Mouse (Mus musculus) midbrain, embryonic 15.5 days (tissue): ENCODE measurements around the gene Gm11042. TPM values are rescaled to one million over a fixed set of nuclear protein-coding genes. Genes with fewer than 3 reads are reported as not detected.

ENCODE experiments used
- ATAC-seq: fragments of 200-750 bp; cut with Nextera tagmentation; replicated peaks from 2 replicates; pipeline ENCODE4 v1.8.0; 2017; ENCODE audit warnings: moderate TSS enrichment
- H3K27ac ChIP-seq: fragments of 300-500 bp; sonication (generic); 2 replicates; pipeline ENCODE4 v1.5.1; 2015; ENCODE audit warnings: mild to moderate bottlenecking, inconsistent platforms
- H3K27me3 ChIP-seq: fragments of 300-500 bp; sonication (generic); replicated peaks from 2 replicates; pipeline ENCODE4 v1.6.1; 2015; ENCODE audit warnings: inconsistent platforms
- H3K36me3 ChIP-seq: fragments of 300-500 bp; sonication (generic); replicated peaks from 2 replicates; pipeline ENCODE4 v1.6.1; 2015; ENCODE audit warnings: inconsistent platforms
- H3K4me1 ChIP-seq: fragments of 300-500 bp; sonication (generic); 2 replicates; pipeline ENCODE4 v1.6.1; 2015; ENCODE audit warnings: inconsistent platforms
- H3K4me2 ChIP-seq: fragments of 300-500 bp; sonication (generic); 2 replicates; pipeline ENCODE4 v1.6.1; 2015; ENCODE audit warnings: inconsistent platforms, mild to moderate bottlenecking, moderate library complexity
- H3K4me3 ChIP-seq: fragments of 300-500 bp; sonication (generic); 2 replicates; pipeline ENCODE4 v1.5.1; 2015; ENCODE audit warnings: mild to moderate bottlenecking, inconsistent platforms
- H3K9ac ChIP-seq: fragments of 300-500 bp; sonication (generic); 2 replicates; pipeline ENCODE4 v1.6.1; 2015; ENCODE audit warnings: mild to moderate bottlenecking, inconsistent platforms
- H3K9me3 ChIP-seq: fragments of 300-500 bp; sonication (generic); 2 replicates; pipeline ENCODE4 v1.6.1; 2016; ENCODE audit warnings: inconsistent platforms
- WGBS: fragments of 180-500 bp; shearing (Covaris S2); methylation state at CpG from one replicate; pipeline ENCODE4 v1.1.7; 2015; ENCODE audit warnings: mixed read lengths; 5-methylcytosine and 5-hydroxymethylcytosine counted together
- polyA plus RNA-seq: library from polyadenylated mRNA; unstranded; fragments of >200 nt; fragmentation: Nextera tagmentation; extraction: Ambion mirVana; gene quantifications from 2 replicates; pipeline ENCODE4 v1.2.1, GENCODE M21; 2015

The Gm11042 gene
- polyA plus RNA-seq, 1 experiment from 2014 or later, result not detected

GRCm38 (mm10) chr12:74282846-74283245, 33.3 kb downstream of the Gm11042 start:
- Histone ChIP-seq H3K9ac (no peak overlapping the region), H3K4me2 (no peak overlapping the region), H3K4me3 (no peak overlapping the region), H3K36me3 (no peaks in the 10 kb centered on the region), H3K27me3 (no peaks in the 10 kb centered on the region; the same call in 1 of the 2 replicates), H3K4me1 (peaks cover 16% of the 10 kb centered on the region), H3K9me3 (no peaks in the 10 kb centered on the region), H3K27ac (no peak overlapping the region)
- 82% methylated on average over 1 of the region's 1 CpGs for WGBS
- ATAC-seq, result no peak

- peaks cover 16% of the 10 kb centered on the region for H3K4me1 ChIP-seq
- no peak overlapping the region for H3K4me2 ChIP-seq
- no peak overlapping the region for H3K9ac ChIP-seq
- no peaks in the 10 kb centered on the region; the same call in 1 of the 2 replicates for H3K27me3 ChIP-seq
- H3K4me3 ChIP-seq, result no peak overlapping the region
- H3K9me3 ChIP-seq, result no peaks in the 10 kb centered on the region
- ATAC-seq, result no peak
- 78% methylated on average over 4 of the region's 4 CpGs for WGBS
- no peak overlapping the region for H3K27ac ChIP-seq
- H3K36me3 ChIP-seq, result no peaks in the 10 kb centered on the region
Observed at GRCm38 (mm10) chr12:74281403-74281802, 34.8 kb downstream of the Gm11042 start.

- no peak overlapping the region for H3K27ac ChIP-seq
- H3K36me3 ChIP-seq, result no peaks in the 10 kb centered on the region
- no peak overlapping the region for H3K9ac ChIP-seq
- H3K4me2 ChIP-seq, result no peak overlapping the region
- WGBS, result 87% methylated on average over 5 of the region's 5 CpGs
- no peaks in the 10 kb centered on the region for H3K27me3 ChIP-seq
- ATAC-seq, result no peak
- no peaks in the 10 kb centered on the region for H3K4me1 ChIP-seq
- no peaks in the 10 kb centered on the region for H3K9me3 ChIP-seq
- no peak overlapping the region for H3K4me3 ChIP-seq
Observed at GRCm38 (mm10) chr12:74277265-74277664, 38.9 kb downstream of the Gm11042 start.

- H3K36me3 ChIP-seq, result no peaks in the 10 kb centered on the region
- no peaks in the 10 kb centered on the region for H3K4me1 ChIP-seq
- H3K9ac ChIP-seq, result no peak overlapping the region
- 95% methylated on average over 17 of the region's 17 CpGs for WGBS
- no peak overlapping the region for H3K27ac ChIP-seq
- no peak overlapping the region for H3K4me2 ChIP-seq
- H3K27me3 ChIP-seq, result no peaks in the 10 kb centered on the region
- H3K9me3 ChIP-seq, result no peaks in the 10 kb centered on the region
- no peak for ATAC-seq
- H3K4me3 ChIP-seq, result no peak overlapping the region
Observed at GRCm38 (mm10) chr12:74272545-74272944, 43.6 kb downstream of the Gm11042 start.

GRCm38 (mm10) chr12:74268644-74269285, 47.4 kb downstream of the Gm11042 start:
- WGBS, result 55% methylated on average over 15 of the region's 15 CpGs
- ATAC-seq, result 0 out of 2 replicates have a peak, but pooled peaks have one; percentile 33
- Histone ChIP-seq H3K4me2 (no peak overlapping the region), H3K27ac (no peak overlapping the region), H3K36me3 (no peaks in the 10 kb centered on the region), H3K4me3 (no peak overlapping the region), H3K9me3 (no peaks in the 10 kb centered on the region), H3K4me1 (no peaks in the 10 kb centered on the region), H3K9ac (no peak overlapping the region), H3K27me3 (no peaks in the 10 kb centered on the region)

GRCm38 (mm10) chr12:74267049-74267448, 49.1 kb downstream of the Gm11042 start:
- Histone ChIP-seq H3K27ac (no peak overlapping the region), H3K36me3 (no peaks in the 10 kb centered on the region), H3K4me1 (no peaks in the 10 kb centered on the region), H3K9ac (no peak overlapping the region), H3K9me3 (no peaks in the 10 kb centered on the region), H3K4me3 (no peak overlapping the region), H3K27me3 (no peaks in the 10 kb centered on the region), H3K4me2 (no peak overlapping the region)
- 94% methylated on average over 4 of the region's 4 CpGs for WGBS
- no peak for ATAC-seq
